Mouse (Mus musculus) CH12.LX (cell line): ENCODE measurements at regions not wholly inside any gene's neighbourhood (a gene's known extent, or its start where the extent isn't known, plus 50 kb on each side); places are given as distances from the start of the nearest gene placed in this dataset.

Experiments used
- DNase-seq: peaks from one replicate; pipeline ENCODE4 v3.0.0-alpha.2; 2013; ENCODE audit errors: extremely low read depth
- H3K27ac ChIP-seq: 2 replicates; pipeline ENCODE4 v1.5.1; 2012; ENCODE audit warnings: low read depth, mild to moderate bottlenecking, control low read depth, moderate library complexity; ENCODE audit not compliant: insufficient read depth
- H3K27me3 ChIP-seq: replicated peaks from 2 replicates; pipeline ENCODE3; 2012; ENCODE audit warnings: inconsistent platforms
- H3K36me3 ChIP-seq, 2 experiments: replicated peaks in 1 of 2; 2 replicates each; pipeline versions ENCODE3 to v1.6.1; 2012; ENCODE audit warnings: inconsistent platforms in 1 of 2, low read length in 1 of 2, mild to moderate bottlenecking in 1 of 2, mixed read lengths in 1 of 2, moderate library complexity in 1 of 2; ENCODE audit not compliant: control insufficient read depth in 1 of 2, insufficient read depth in 1 of 2
- H3K4me1 ChIP-seq, 2 experiments: 2 replicates each; pipeline ENCODE4 v1.6.1; 2012; ENCODE audit warnings: inconsistent platforms in 1 of 2, moderate library complexity in 1 of 2; ENCODE audit not compliant: insufficient read depth in 2 of 2, control insufficient read depth in 1 of 2
- H3K4me2 ChIP-seq: 2 replicates; pipeline ENCODE4 v1.6.1; 2012; ENCODE audit warnings: low read depth, mild to moderate bottlenecking, control low read depth; ENCODE audit not compliant: poor library complexity, insufficient read depth, severe bottlenecking
- H3K4me3 ChIP-seq, 3 experiments: fragments of 150-350 bp in 1 of 3; sonication (generic) in 1 of 3; replicated peaks in 1 of 3; 2 replicates each; pipeline versions ENCODE3 to v1.5.1; 2011 to 2012; ENCODE audit warnings: low read depth in 2 of 3, low read length in 2 of 3, mild to moderate bottlenecking in 2 of 3, moderate library complexity in 2 of 3, control low read depth in 1 of 3, improper control_type of control experiment in 1 of 3, inconsistent platforms in 1 of 3, mixed read lengths in 1 of 3; ENCODE audit not compliant: poor library complexity in 1 of 3
- H3K79me2 ChIP-seq: replicated peaks from 2 replicates; pipeline ENCODE4 v1.6.1; 2012; ENCODE audit warnings: mild to moderate bottlenecking, moderate library complexity; ENCODE audit not compliant: control insufficient read depth, poor library complexity, insufficient read depth, severe bottlenecking; ENCODE audit errors: extremely low read depth
- H3K9ac ChIP-seq: 2 replicates; pipeline ENCODE4 v1.6.1; 2012; ENCODE audit warnings: low read depth, mild to moderate bottlenecking, control low read depth, moderate library complexity; ENCODE audit not compliant: insufficient read depth
- H3K9me3 ChIP-seq: replicated peaks from 2 replicates; pipeline ENCODE3; 2012; ENCODE audit warnings: low read length, inconsistent platforms, mixed read lengths
- CHD2 ChIP-seq: IDR thresholded peaks from 2 replicates; pipeline ENCODE4 v1.6.1; 2011; ENCODE audit warnings: low read length, improper control_type of control experiment
- CTCF ChIP-seq, 2 experiments: IDR thresholded peaks in 1 of 2; conservative IDR thresholded peaks in 1 of 2; 2 replicates each; pipeline ENCODE4 v1.5.1; 2011 to 2012; ENCODE audit warnings: low read depth in 2 of 2, low read length in 2 of 2, improper control_type of control experiment in 1 of 2, inconsistent platforms in 1 of 2, mild to moderate bottlenecking in 1 of 2, moderate library complexity in 1 of 2
- E2F4 ChIP-seq: IDR thresholded peaks from 2 replicates; pipeline ENCODE4 v1.6.1; 2011; ENCODE audit warnings: low read depth, low read length, improper control_type of control experiment; ENCODE audit not compliant: insufficient replicate concordance
- EP300 ChIP-seq: IDR thresholded peaks from 2 replicates; pipeline ENCODE4 v1.6.1; 2011; ENCODE audit warnings: low read length, improper control_type of control experiment
- ETS1 ChIP-seq: conservative IDR thresholded peaks from 2 replicates; pipeline ENCODE4 v1.6.1; 2012; ENCODE audit warnings: low read depth, mild to moderate bottlenecking, inconsistent platforms, low read length, improper control_type of control experiment, moderate library complexity
- MAX ChIP-seq: IDR thresholded peaks from 2 replicates; pipeline ENCODE4 v1.6.1; 2011; ENCODE audit warnings: low read length, improper control_type of control experiment
- NELFE ChIP-seq: IDR thresholded peaks from 2 replicates; pipeline ENCODE4 v1.6.1; 2011; ENCODE audit warnings: low read depth, low read length, improper control_type of control experiment
- NRF1 ChIP-seq: IDR thresholded peaks from 2 replicates; pipeline ENCODE4 v1.6.1; 2014; ENCODE audit warnings: low read depth, mild to moderate bottlenecking, inconsistent platforms, low read length, improper control_type of control experiment, moderate library complexity
- RAD21 ChIP-seq: IDR thresholded peaks from 2 replicates; pipeline ENCODE4 v1.6.1; 2011; ENCODE audit warnings: low read depth, mild to moderate bottlenecking, low read length, improper control_type of control experiment, moderate library complexity
- SIN3A ChIP-seq: IDR thresholded peaks from 2 replicates; pipeline ENCODE4 v1.6.1; 2012; ENCODE audit warnings: low read length, improper control_type of control experiment, inconsistent platforms
- SMC3 ChIP-seq: IDR thresholded peaks from 2 replicates; pipeline ENCODE4 v1.6.1; 2011; ENCODE audit warnings: low read depth, low read length, improper control_type of control experiment
- TCF12 ChIP-seq: IDR thresholded peaks from 2 replicates; pipeline ENCODE4 v1.6.1; 2014; ENCODE audit warnings: low read depth, mild to moderate bottlenecking, inconsistent platforms, low read length, improper control_type of control experiment
- USF1 ChIP-seq: IDR thresholded peaks from 2 replicates; pipeline ENCODE4 v1.6.1; 2014; ENCODE audit warnings: low read depth, mild to moderate bottlenecking, inconsistent platforms, low read length, improper control_type of control experiment
- ZC3H11A ChIP-seq: IDR thresholded peaks from 2 replicates; pipeline ENCODE4 v1.6.1; 2012; ENCODE audit warnings: low read depth, mild to moderate bottlenecking, inconsistent platforms, low read length, improper control_type of control experiment
- ZKSCAN1 ChIP-seq: IDR thresholded peaks from 2 replicates; pipeline ENCODE4 v1.6.1; 2012; ENCODE audit warnings: low read depth, inconsistent platforms, low read length, improper control_type of control experiment, borderline replicate concordance
- ZMIZ1 ChIP-seq: IDR thresholded peaks from 2 replicates; pipeline ENCODE4 v1.6.1; 2012; ENCODE audit warnings: low read depth, mild to moderate bottlenecking, inconsistent platforms, low read length, improper control_type of control experiment
- dilution Hi-C: fragments of 300-500 bp; cut with MboI; formaldehyde crosslinking; loops from 2 replicates; pipeline ENCODE4 v1.14.3; 2020; ENCODE audit warnings: low sequenced_read_pairs; ENCODE audit not compliant: extremely low pct_unique_long_range_greater_than_20kb, extremely low pct_ligation_motif_present
- in situ Hi-C: fragments of 300-500 bp; cut with MboI; formaldehyde crosslinking; loops from 3 replicates; pipeline ENCODE4 v1.14.3; 2019; ENCODE audit warnings: low sequenced_read_pairs, low pct_ligation_motif_present, low pct_unique_long_range_greater_than_20kb, mixed read lengths

GRCm38 (mm10) chr9:13914131-13914530, 86.6 kb downstream of the Fam76b start:
- no peaks in the 10 kb centered on the region for H3K4me1 ChIP-seq
- H3K79me2 ChIP-seq, result no peaks in the 10 kb centered on the region
- H3K27me3 ChIP-seq, result no peaks in the 10 kb centered on the region
- no peak for DNase-seq
- H3K9ac ChIP-seq, result no peak overlapping the region
- dilution Hi-C loops, result no loop called here
- TF ChIP-seq ZKSCAN1, result no peak
- no peak for TF ChIP-seq TCF12
- TF ChIP-seq SIN3A, result no peak
- no peak for TF ChIP-seq ZC3H11A
- no peak for TF ChIP-seq RAD21
- TF ChIP-seq EP300, result no peak
- TF ChIP-seq, all 38 proteins: peak for 0
- Histone ChIP-seq H3K27ac (no peak overlapping the region), H3K36me3 (no peaks in the 10 kb centered on the region), H3K9me3 (no peaks in the 10 kb centered on the region), H3K4me3 (no peak overlapping the region), H3K4me2 (no peak overlapping the region)
- in situ Hi-C loops, result no loop called here

- H3K27ac ChIP-seq, result no peak overlapping the region
- H3K9ac ChIP-seq, result no peak overlapping the region
- no peak for TF ChIP-seq NRF1
- no peak for TF ChIP-seq ZMIZ1
- no peak for TF ChIP-seq SMC3
- TF ChIP-seq TCF12, result no peak
- no peak for TF ChIP-seq E2F4
- TF ChIP-seq NELFE, result no peak
- TF ChIP-seq CHD2, result no peak
- no peak for TF ChIP-seq USF1
- no peak for TF ChIP-seq CTCF (conservative IDR thresholded peaks at IDR 0.05 in 1 of 2, IDR thresholded peaks at IDR 0.05 in 1 of 2; ENCODE audit: low read depth in 2 of 2, low read length in 2 of 2)
- no peak for TF ChIP-seq ETS1
- no peak for TF ChIP-seq SIN3A
- no peak for TF ChIP-seq MAX
- TF ChIP-seq EP300, result no peak
- H3K4me3 ChIP-seq, result no peak overlapping the region
- no peak for DNase-seq
- H3K9me3 ChIP-seq, result no peaks in the 10 kb centered on the region
- H3K4me2 ChIP-seq, result no peak overlapping the region
- dilution Hi-C loops, result no loop called here
- in situ Hi-C loops, result no loop called here
- H3K79me2 ChIP-seq, result no peaks in the 10 kb centered on the region
- no peaks in the 10 kb centered on the region for H3K36me3 ChIP-seq
- H3K4me1 ChIP-seq, result no peaks in the 10 kb centered on the region
- H3K27me3 ChIP-seq, result no peaks in the 10 kb centered on the region
Observed at GRCm38 (mm10) chr9:13914847-13915246, 87.3 kb downstream of the Fam76b start.
